Mouse (Mus musculus) neural tube, embryonic 12.5 days (tissue): ENCODE results near the gene Il11. TPM values are rescaled to one million over a fixed set of nuclear protein-coding genes. Genes with fewer than 3 reads are reported as not detected.
A peak's percentile ranks its signal among the peaks of the same experiment; 100 is the strongest.

Experiments used
- ATAC-seq: fragments of 200-750 bp; cut with Nextera tagmentation; 2 replicates; pipeline ENCODE4 v1.8.0; 2017; ENCODE audit warnings: low read depth, mild to moderate bottlenecking, moderate TSS enrichment, moderate library complexity; ENCODE audit not compliant: low FRiP score
- H3K27ac ChIP-seq: fragments of 300-500 bp; sonication (generic); 2 replicates; pipeline ENCODE4 v1.5.1; 2016
- H3K27me3 ChIP-seq: fragments of 300-500 bp; sonication (generic); replicated peaks from 2 replicates; pipeline ENCODE4 v1.6.1; 2016; ENCODE audit warnings: mild to moderate bottlenecking
- H3K36me3 ChIP-seq: fragments of 300-500 bp; sonication (generic); 2 replicates; pipeline ENCODE4 v1.6.1; 2016; ENCODE audit warnings: mild to moderate bottlenecking
- H3K4me1 ChIP-seq: fragments of 300-500 bp; sonication (generic); 2 replicates; pipeline ENCODE4 v1.6.1; 2016
- H3K4me2 ChIP-seq: fragments of 300-500 bp; sonication (generic); replicated peaks from 2 replicates; pipeline ENCODE4 v1.6.1; 2016; ENCODE audit warnings: mild to moderate bottlenecking
- H3K4me3 ChIP-seq: fragments of 300-500 bp; sonication (generic); 2 replicates; pipeline ENCODE4 v1.5.1; 2016
- H3K9ac ChIP-seq: fragments of 300-500 bp; sonication (generic); 2 replicates; pipeline ENCODE4 v1.6.1; 2016; ENCODE audit warnings: mild to moderate bottlenecking
- H3K9me3 ChIP-seq: fragments of 300-500 bp; sonication (generic); 2 replicates; pipeline ENCODE4 v1.6.1; 2016; ENCODE audit warnings: mild to moderate bottlenecking
- WGBS: fragments of 180-500 bp; shearing (Covaris S2); methylation state at CpG from one replicate; pipeline ENCODE4 v1.1.7; 2016; 5-methylcytosine and 5-hydroxymethylcytosine counted together
- polyA plus RNA-seq: library from polyadenylated mRNA; unstranded; fragments of >200 nt; fragmentation: Nextera tagmentation; extraction: Ambion mirVana; gene quantifications from 2 replicates; pipeline ENCODE4 v1.2.1, GENCODE M21; 2016

Il11 gene
- polyA plus RNA-seq, 1 experiment from 2014 or later, result 0.51 TPM

GRCm38 (mm10) chr7:4779921-4780320, 2.7 kb downstream of the Il11 start:
- Histone ChIP-seq H3K9me3 (no peaks in the 10 kb centered on the region), H3K36me3 (no peaks in the 10 kb centered on the region), H3K4me3 (no peak overlapping the region), H3K27me3 (peaks cover 54% of the 10 kb centered on the region), H3K9ac (no peak overlapping the region), H3K4me1 (peaks cover 14% of the 10 kb centered on the region), H3K4me2 (no peak overlapping the region), H3K27ac (no peak overlapping the region)
- 50% methylated on average over 5 of the region's 5 CpGs for WGBS
- no peak for ATAC-seq

GRCm38 (mm10) chr7:4777851-4778637, 4.6 kb downstream of the Il11 start:
- ATAC-seq, result peak; percentile 1; the same call in 1 of the 2 replicates
- no peak overlapping the region for H3K27ac ChIP-seq
- peak overlapping the region; percentile 11; the same call in 1 of the 2 replicates for H3K4me3 ChIP-seq
- 7% methylated on average over 20 of the region's 20 CpGs for WGBS
- peak overlapping the region; percentile 27; the same call in 1 of the 2 replicates for H3K9ac ChIP-seq
- peak overlapping the region; percentile 57 for H3K4me2 ChIP-seq
- peaks cover 61% of the 10 kb centered on the region for H3K27me3 ChIP-seq
- H3K36me3 ChIP-seq, result no peaks in the 10 kb centered on the region
- H3K4me1 ChIP-seq, result peaks cover 14% of the 10 kb centered on the region
- no peaks in the 10 kb centered on the region for H3K9me3 ChIP-seq

GRCm38 (mm10) chr7:4776861-4777830, 5.5 kb downstream of the Il11 start:
- H3K9me3 ChIP-seq, result no peaks in the 10 kb centered on the region
- H3K4me2 ChIP-seq, result peak overlapping the region; percentile 57
- H3K9ac ChIP-seq, result peak overlapping the region; percentile 44; the same call in 1 of the 2 replicates
- no peak overlapping the region for H3K27ac ChIP-seq
- H3K27me3 ChIP-seq, result peaks cover 61% of the 10 kb centered on the region
- peaks cover 14% of the 10 kb centered on the region for H3K4me1 ChIP-seq
- peak; percentile 77 for ATAC-seq
- H3K36me3 ChIP-seq, result no peaks in the 10 kb centered on the region
- 2% methylated on average over 45 of the region's 56 CpGs for WGBS
- H3K4me3 ChIP-seq, result peak overlapping the region; percentile 29

- Histone ChIP-seq H3K9me3 (no peaks in the 10 kb centered on the region), H3K36me3 (no peaks in the 10 kb centered on the region), H3K4me3 (0 out of 2 replicates have a peak overlapping the region, but pooled peaks have one; percentile 29), H3K27me3 (peaks cover 61% of the 10 kb centered on the region), H3K27ac (no peak overlapping the region), H3K4me1 (peaks cover 14% of the 10 kb centered on the region), H3K9ac (no peak overlapping the region), H3K4me2 (no peak overlapping the region)
- 50% methylated on average over 10 of the region's 10 CpGs for WGBS
- no peak for ATAC-seq
Measured at GRCm38 (mm10) chr7:4776131-4776530, 6.5 kb downstream of the Il11 start.

- Histone ChIP-seq H3K9me3 (no peaks in the 10 kb centered on the region), H3K4me3 (no peak within 1 kb of the TSS), H3K27me3 (peaks cover 20% of the 10 kb centered on the region), H3K27ac (no peak within 1 kb of the TSS), H3K4me1 (no peaks in the 10 kb centered on the region), H3K9ac (no peak within 1 kb of the TSS), H3K36me3 (no peaks in the 10 kb centered on the region), H3K4me2 (no peak within 1 kb of the TSS)
- 70% methylated on average over 4 of the region's 5 CpGs for WGBS
- ATAC-seq, result no peak
Measured at GRCm38 (mm10) chr7:4771202-4771601, 11.5 kb downstream of the Il11 start, which contains the start of gene Fam71e2. Gene Fam71e2, minus strand, starts transcription at chr7:4771302.

- H3K27ac ChIP-seq, result no peak overlapping the region
- H3K27me3 ChIP-seq, result no peaks in the 10 kb centered on the region
- peaks cover 8% of the 10 kb centered on the region for H3K4me1 ChIP-seq
- H3K9ac ChIP-seq, result no peak overlapping the region
- WGBS, result 15% methylated on average over 4 of the region's 4 CpGs
- H3K4me2 ChIP-seq, result 0 out of 2 replicates have a peak overlapping the region, but pooled peaks have one; percentile 1
- no peak overlapping the region for H3K4me3 ChIP-seq
- H3K9me3 ChIP-seq, result no peaks in the 10 kb centered on the region
- no peak for ATAC-seq
- H3K36me3 ChIP-seq, result no peaks in the 10 kb centered on the region
Measured at GRCm38 (mm10) chr7:4764946-4765710, 17.5 kb downstream of the Il11 start.

- no peaks in the 10 kb centered on the region for H3K9me3 ChIP-seq
- no peak for ATAC-seq
- H3K4me3 ChIP-seq, result no peak overlapping the region
- H3K36me3 ChIP-seq, result no peaks in the 10 kb centered on the region
- no peak overlapping the region for H3K9ac ChIP-seq
- 31% methylated on average over 1 of the region's 1 CpGs for WGBS
- no peak overlapping the region for H3K4me2 ChIP-seq
- H3K27ac ChIP-seq, result no peak overlapping the region
- peaks cover under 1% of the 10 kb centered on the region; the same call in 1 of the 2 replicates for H3K4me1 ChIP-seq
- H3K27me3 ChIP-seq, result no peaks in the 10 kb centered on the region
Measured at GRCm38 (mm10) chr7:4759670-4760069, 23.0 kb downstream of the Il11 start.

GRCm38 (mm10) chr7:4752821-4753570, 29.7 kb downstream of the Il11 start, which contains the start of gene Cox6b2:
Gene Cox6b2, minus strand, starts transcription at chr7:4753094.
- Histone ChIP-seq H3K4me3 (peak within 1 kb of the TSS; percentile 33), H3K4me1 (peaks cover 20% of the 10 kb centered on the region), H3K36me3 (peaks cover 4% of the 10 kb centered on the region; the same call in 1 of the 2 replicates), H3K9me3 (no peaks in the 10 kb centered on the region), H3K27ac (no peak within 1 kb of the TSS), H3K27me3 (0 out of 2 replicates have a peak, but pooled peaks cover 4% of the 10 kb centered on the region), H3K9ac (0 out of 2 replicates have a peak within 1 kb of the TSS, but pooled peaks have one; percentile 26), H3K4me2 (peak within 1 kb of the TSS; percentile 57)
- WGBS, result 3% methylated on average over 24 of the region's 24 CpGs
- peak; percentile 96 for ATAC-seq

GRCm38 (mm10) chr7:4751971-4752820, 30.5 kb downstream of the Il11 start:
- Histone ChIP-seq H3K4me3 (peak overlapping the region; percentile 33), H3K9ac (0 out of 2 replicates have a peak overlapping the region, but pooled peaks have one; percentile 21), H3K27ac (no peak overlapping the region), H3K4me1 (peaks cover 20% of the 10 kb centered on the region), H3K36me3 (peaks cover 4% of the 10 kb centered on the region), H3K9me3 (no peaks in the 10 kb centered on the region), H3K4me2 (peak overlapping the region; percentile 57), H3K27me3 (0 out of 2 replicates have a peak, but pooled peaks cover 4% of the 10 kb centered on the region)
- 3% methylated on average over 30 of the region's 30 CpGs for WGBS
- ATAC-seq, result peak; percentile 74

- H3K9ac ChIP-seq, result no peak overlapping the region
- H3K27me3 ChIP-seq, result 0 out of 2 replicates have a peak, but pooled peaks cover 4% of the 10 kb centered on the region
- no peak for ATAC-seq
- H3K4me2 ChIP-seq, result no peak overlapping the region
- WGBS, result 87% methylated on average over 2 of the region's 2 CpGs
- no peak overlapping the region for H3K27ac ChIP-seq
- H3K9me3 ChIP-seq, result no peaks in the 10 kb centered on the region
- peaks cover 20% of the 10 kb centered on the region for H3K4me1 ChIP-seq
- peaks cover 27% of the 10 kb centered on the region for H3K36me3 ChIP-seq
- no peak overlapping the region for H3K4me3 ChIP-seq
Measured at GRCm38 (mm10) chr7:4749169-4749568, 33.5 kb downstream of the Il11 start.
